Mouse (Mus musculus) liver, adult 2 months (tissue): ENCODE results near the gene B230118H07Rik. TPM values are rescaled to one million over a fixed set of nuclear protein-coding genes. Genes with fewer than 3 reads are reported as not detected.

Source experiments
- DNase-seq: peaks from one replicate; pipeline ENCODE4 v3.0.0-alpha.2; 2011; ENCODE audit warnings: low read depth, low spot score; ENCODE audit errors: extremely low read depth
- H3K27ac ChIP-seq: fragments of 200-500 bp; replicated peaks from 2 replicates; pipeline ENCODE4 v1.5.1; 2012; ENCODE audit warnings: low read depth, mild to moderate bottlenecking, control low read depth, inconsistent platforms, low read length; ENCODE audit not compliant: insufficient read depth
- H3K27me3 ChIP-seq: fragments of 200-500 bp; 2 replicates; pipeline ENCODE4 v1.6.1; 2012; ENCODE audit warnings: mild to moderate bottlenecking, moderate library complexity, low read length, inconsistent platforms; ENCODE audit not compliant: control insufficient read depth, insufficient read depth
- H3K36me3 ChIP-seq: fragments of 200-500 bp; 2 replicates; pipeline ENCODE4 v1.6.1; 2012; ENCODE audit warnings: low read length, inconsistent platforms; ENCODE audit not compliant: control insufficient read depth, insufficient read depth
- H3K4me1 ChIP-seq: fragments of 200-500 bp; 2 replicates; pipeline ENCODE4 v1.6.1; 2011; ENCODE audit warnings: low read length; ENCODE audit not compliant: control insufficient read depth, insufficient read depth
- H3K4me3 ChIP-seq: fragments of 200-500 bp; 2 replicates; pipeline ENCODE4 v1.5.1; 2011; ENCODE audit warnings: low read depth, mild to moderate bottlenecking, control low read depth, low read length, moderate library complexity; ENCODE audit not compliant: insufficient read depth
- H3K79me2 ChIP-seq: fragments of 200-500 bp; 2 replicates; pipeline ENCODE4 v1.6.1; 2012; ENCODE audit warnings: inconsistent platforms, mild to moderate bottlenecking, low read length, moderate library complexity; ENCODE audit not compliant: control insufficient read depth, insufficient read depth
- H3K9ac ChIP-seq: fragments of 200-500 bp; 2 replicates; pipeline ENCODE4 v1.6.1; 2012; ENCODE audit warnings: low read depth, mild to moderate bottlenecking, control low read depth, inconsistent platforms, low read length
- CTCF ChIP-seq: fragments of 200-500 bp; IDR thresholded peaks from 2 replicates; pipeline ENCODE4 v1.5.1; 2011; ENCODE audit warnings: low read depth, low read length, control low read depth
- POLR2A ChIP-seq: fragments of 200-500 bp; IDR thresholded peaks from 2 replicates; pipeline ENCODE4 v1.6.1; 2011; ENCODE audit warnings: low read length, control low read depth; ENCODE audit not compliant: insufficient read depth; ENCODE audit errors: extremely low read depth
- WGBS: fragments of 180-500 bp; shearing (Covaris S2); methylation state at CpG from one replicate; pipeline ENCODE4 v1.1.7; 2018; 5-methylcytosine and 5-hydroxymethylcytosine counted together
- polyA plus RNA-seq: library from polyadenylated mRNA; depleted of rRNA; stranded (reverse); fragments of >200 nt; gene quantifications from 2 replicates; pipeline ENCODE4 v1.2.3, GENCODE M21; 2012
- total RNA-seq: library from RNA; depleted of rRNA; stranded (reverse); fragments of >200 nt; gene quantifications from 2 replicates; pipeline ENCODE4 v1.2.3, GENCODE M21; 2014

Gene B230118H07Rik
- total and polyA plus RNA-seq, 2 experiments, result 1.6 to 26.6 TPM

- no peak overlapping the region for H3K4me3 ChIP-seq
- H3K27me3 ChIP-seq, result no peaks in the 10 kb centered on the region
- no peak for DNase-seq
- H3K79me2 ChIP-seq, result no peaks in the 10 kb centered on the region
- H3K27ac ChIP-seq, result no peak overlapping the region
- TF ChIP-seq POLR2A (no peak), CTCF (no peak)
- H3K9ac ChIP-seq, result no peak overlapping the region
- no peaks in the 10 kb centered on the region for H3K36me3 ChIP-seq
- H3K4me1 ChIP-seq, result no peaks in the 10 kb centered on the region
- WGBS, result 56% methylated on average over 4 of the region's 4 CpGs
Observed at GRCm38 (mm10) chr2:101577243-101577642, 72.1 kb downstream of the B230118H07Rik start.

GRCm38 (mm10) chr2:101569230-101569629 is 80.1 kb downstream of the B230118H07Rik start:
- H3K79me2 ChIP-seq, result no peaks in the 10 kb centered on the region
- H3K27ac ChIP-seq, result no peak overlapping the region
- DNase-seq, result no peak
- no peak overlapping the region for H3K9ac ChIP-seq
- H3K36me3 ChIP-seq, result peaks cover 6% of the 10 kb centered on the region; the same call in 1 of the 2 replicates
- TF ChIP-seq CTCF (no peak), POLR2A (no peak)
- H3K27me3 ChIP-seq, result no peaks in the 10 kb centered on the region
- no peaks in the 10 kb centered on the region for H3K4me1 ChIP-seq
- WGBS, result 84% methylated on average over 4 of the region's 5 CpGs
- no peak overlapping the region for H3K4me3 ChIP-seq

DNA sequence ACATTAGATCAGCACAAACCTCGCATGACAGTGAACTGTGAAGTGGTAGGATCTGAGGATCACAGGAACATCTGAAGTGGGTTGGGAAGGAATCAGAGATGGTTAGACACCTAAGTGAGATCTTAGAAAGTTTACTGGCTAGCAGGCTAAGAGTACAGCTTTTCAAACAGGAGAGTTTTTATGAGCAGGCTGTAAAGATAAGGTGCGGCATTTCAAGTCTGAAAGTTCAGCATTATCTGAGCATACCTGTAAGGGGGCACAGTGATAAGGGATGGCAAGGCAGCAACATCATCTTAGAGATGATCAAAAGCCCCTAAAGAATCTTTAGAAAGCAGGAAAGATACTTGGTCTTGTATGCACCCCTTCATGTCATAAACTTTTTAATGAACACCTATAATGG is 81.8 kb downstream of the B230118H07Rik start:
- no peak overlapping the region for H3K9ac ChIP-seq
- WGBS, result 94% methylated on average over 2 of the region's 2 CpGs
- H3K4me1 ChIP-seq, result no peaks in the 10 kb centered on the region
- no peak overlapping the region for H3K27ac ChIP-seq
- no peak for DNase-seq
- H3K27me3 ChIP-seq, result no peaks in the 10 kb centered on the region
- peaks cover 6% of the 10 kb centered on the region; the same call in 1 of the 2 replicates for H3K36me3 ChIP-seq
- no peak overlapping the region for H3K4me3 ChIP-seq
- TF ChIP-seq POLR2A, result no peak
- TF ChIP-seq CTCF, result no peak
- no peaks in the 10 kb centered on the region for H3K79me2 ChIP-seq

- TF ChIP-seq CTCF (no peak), POLR2A (no peak)
- 89% methylated on average over 4 of the region's 4 CpGs for WGBS
Observed at GRCm38 (mm10) chr2:101563776-101564175, 85.6 kb downstream of the B230118H07Rik start.

DNA sequence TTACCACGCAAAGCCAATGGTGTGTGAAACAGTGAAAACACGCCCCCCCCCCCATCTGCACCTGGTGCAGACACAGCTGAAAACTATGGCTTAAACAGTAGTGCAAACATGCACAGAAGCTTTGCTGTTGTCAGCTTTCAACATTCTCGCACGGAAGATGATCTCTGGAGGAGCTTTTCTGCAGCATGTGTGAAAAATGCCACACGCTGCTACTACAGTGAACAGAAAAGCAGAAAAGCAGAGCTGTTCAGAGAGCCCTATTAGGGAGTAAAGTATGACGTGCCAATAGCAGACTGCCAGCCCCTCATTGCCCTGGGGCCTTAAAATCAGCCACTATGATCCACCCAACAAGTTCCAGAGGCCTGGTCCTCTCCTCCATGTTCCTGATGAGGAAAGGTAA is 86.1 kb downstream of the B230118H07Rik start:
- no peak for TF ChIP-seq CTCF
- no peak for TF ChIP-seq POLR2A
- no peak overlapping the region for H3K4me3 ChIP-seq
- no peak overlapping the region for H3K9ac ChIP-seq
- H3K27ac ChIP-seq, result no peak overlapping the region
- no peaks in the 10 kb centered on the region for H3K4me1 ChIP-seq
- no peaks in the 10 kb centered on the region for H3K79me2 ChIP-seq
- H3K27me3 ChIP-seq, result no peaks in the 10 kb centered on the region
- peaks cover 14% of the 10 kb centered on the region for H3K36me3 ChIP-seq
- DNase-seq, result no peak
- 88% methylated on average over 6 of the region's 6 CpGs for WGBS

More at GRCm38 (mm10) chr2:101563776-101564175, 85.6 kb downstream of the B230118H07Rik start:
- Histone ChIP-seq H3K27ac (no peak overlapping the region), H3K4me1 (no peaks in the 10 kb centered on the region), H3K9ac (no peak overlapping the region), H3K79me2 (no peaks in the 10 kb centered on the region), H3K4me3 (no peak overlapping the region), H3K36me3 (peaks cover 14% of the 10 kb centered on the region), H3K27me3 (no peaks in the 10 kb centered on the region)
- DNase-seq, result no peak

- DNase-seq, result no peak
- 88% methylated on average over 3 of the region's 3 CpGs for WGBS
- TF ChIP-seq POLR2A, result no peak
- TF ChIP-seq CTCF, result no peak
Observed at GRCm38 (mm10) chr2:101559431-101559830, 89.9 kb downstream of the B230118H07Rik start.

More at GRCm38 (mm10) chr2:101559431-101559830, 89.9 kb downstream of the B230118H07Rik start:
- no peaks in the 10 kb centered on the region for H3K27me3 ChIP-seq
- H3K27ac ChIP-seq, result no peak overlapping the region
- no peak overlapping the region for H3K4me3 ChIP-seq
- no peak overlapping the region for H3K9ac ChIP-seq
- peaks cover 8% of the 10 kb centered on the region for H3K36me3 ChIP-seq
- no peaks in the 10 kb centered on the region for H3K4me1 ChIP-seq
- H3K79me2 ChIP-seq, result no peaks in the 10 kb centered on the region
